Mouse (Mus musculus): ENCODE results near the gene Psmb3. TPM values are rescaled to one million over a fixed set of nuclear protein-coding genes. Genes with fewer than 3 reads are reported as not detected.

The Psmb3 gene
- polyA plus RNA-seq, 1 experiment from 2014 or later, result 545 TPM

- Histone ChIP-seq H3K9me3 (ENCODE audit: control insufficient read depth, low read length) (no peaks in the 10 kb centered on the region), H3K36me3 (ENCODE audit: control insufficient read depth, insufficient read depth, low read length) (peaks cover 22% of the 10 kb centered on the region), H3K27ac (ENCODE audit: low read depth, low read length) (no peak overlapping the region), H3K27me3 (ENCODE audit: control insufficient read depth, insufficient read depth, low read length) (no peaks in the 10 kb centered on the region), H3K4me1 (ENCODE audit: control insufficient read depth, insufficient read depth, low read length) (0 out of 2 replicates have a peak, but pooled peaks cover 2% of the 10 kb centered on the region), H3K9ac (ENCODE audit: low read length) (no peak overlapping the region), H3K4me2 (ENCODE audit: low read depth) (no peak overlapping the region), H3K4me3 (ENCODE audit: low read depth, low read length) (no peak overlapping the region)
- DNase-seq (ENCODE audit: low spot score) (no peak), ATAC-seq (ENCODE audit: insufficient read depth, low FRiP score, low TSS enrichment) (no peak)
- WGBS, result 94% methylated on average over 11 of the region's 11 CpGs
These were observed 30.1 kb upstream of the Psmb3 start for GRCm38 (mm10) chr11:97673148-97673547.

DNA sequence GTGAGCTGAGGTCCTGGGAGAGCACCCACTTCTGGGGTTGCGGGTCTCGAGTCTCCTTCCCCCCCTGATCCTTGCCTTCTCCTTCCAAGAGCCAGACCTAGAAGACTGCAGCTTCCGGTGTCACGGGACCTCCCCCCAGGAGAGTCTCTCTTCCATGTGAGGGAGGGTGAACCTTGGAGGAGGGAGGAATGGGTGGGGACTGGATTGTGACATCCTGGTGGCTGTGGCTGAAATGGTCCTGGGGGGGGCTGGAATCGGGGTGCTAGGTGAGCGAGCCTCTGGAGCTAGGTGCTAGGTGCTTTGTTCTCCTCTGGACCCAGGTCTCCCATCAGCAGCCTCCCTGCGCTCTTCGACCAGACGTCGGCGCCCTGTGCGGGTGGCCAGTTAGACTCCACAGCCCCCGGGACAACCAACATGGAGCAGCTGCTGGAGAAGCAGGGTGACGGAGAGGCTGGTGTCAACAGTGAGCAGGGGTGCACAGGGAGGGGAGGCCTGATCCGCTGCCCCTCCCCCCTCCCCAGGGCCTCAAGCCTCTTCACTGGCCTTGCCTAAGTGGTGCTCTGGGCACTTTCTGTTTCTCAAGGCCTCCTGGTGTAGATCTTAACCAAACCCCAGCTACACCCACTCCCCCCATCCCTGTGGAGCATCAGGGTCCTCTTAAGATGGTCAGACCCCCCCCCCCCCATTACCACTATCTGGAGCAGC is 27.0 kb upstream of the Psmb3 start:
- peaks cover 31% of the 10 kb centered on the region for H3K36me3 ChIP-seq (ENCODE audit: control insufficient read depth, insufficient read depth, low read length)
- WGBS, result 87% methylated on average over 14 of the region's 15 CpGs
- no peak for ATAC-seq (ENCODE audit: insufficient read depth, low FRiP score, low TSS enrichment)
- no peak for DNase-seq (ENCODE audit: low spot score)
- H3K27me3 ChIP-seq (ENCODE audit: control insufficient read depth, insufficient read depth, low read length), result no peaks in the 10 kb centered on the region
- H3K27ac ChIP-seq (ENCODE audit: low read depth, low read length), result no peak overlapping the region
- no peaks in the 10 kb centered on the region for H3K9me3 ChIP-seq (ENCODE audit: control insufficient read depth, low read length)
- H3K4me1 ChIP-seq (ENCODE audit: control insufficient read depth, insufficient read depth, low read length), result 0 out of 2 replicates have a peak, but pooled peaks cover 2% of the 10 kb centered on the region
- H3K4me3 ChIP-seq (ENCODE audit: low read depth, low read length), result no peak overlapping the region
- no peak overlapping the region for H3K4me2 ChIP-seq (ENCODE audit: low read depth)
- no peak overlapping the region for H3K9ac ChIP-seq (ENCODE audit: low read length)

DNA sequence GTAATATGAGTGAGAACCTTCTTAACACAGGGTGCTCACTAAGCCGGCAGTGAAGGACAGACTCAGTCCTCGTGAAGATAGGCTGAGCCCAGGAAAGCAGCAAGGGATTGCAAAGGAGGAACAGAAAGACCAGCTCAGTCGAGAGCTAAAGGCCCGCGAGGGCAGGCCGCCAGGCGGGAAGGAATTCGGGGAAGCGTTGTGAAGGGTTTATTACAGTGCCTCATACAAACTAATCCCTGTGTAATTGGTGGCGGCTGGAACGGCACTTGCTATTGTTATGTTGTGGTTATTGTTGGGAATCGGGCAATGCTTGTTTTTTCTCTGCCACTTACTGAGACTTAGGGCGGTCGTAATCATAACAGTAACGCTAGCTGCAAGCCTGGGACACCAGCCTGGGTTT is 25.8 kb upstream of the Psmb3 start:
- 45% methylated on average over 15 of the region's 15 CpGs for whole genome bisulfite sequencing
- no peak overlapping the region for H3K9ac ChIP-seq (ENCODE audit: low read length)
- H3K4me3 ChIP-seq (ENCODE audit: low read depth, low read length), result no peak overlapping the region
- DNase-seq (ENCODE audit: low spot score) (no peak), ATAC-seq (ENCODE audit: insufficient read depth, low FRiP score, low TSS enrichment) (no peak)
- H3K27me3 ChIP-seq (ENCODE audit: control insufficient read depth, insufficient read depth, low read length), result no peaks in the 10 kb centered on the region
- H3K4me1 ChIP-seq (ENCODE audit: control insufficient read depth, insufficient read depth, low read length), result 0 out of 2 replicates have a peak, but pooled peaks cover 2% of the 10 kb centered on the region
- H3K4me2 ChIP-seq (ENCODE audit: low read depth), result no peak overlapping the region
- H3K9me3 ChIP-seq (ENCODE audit: control insufficient read depth, low read length), result no peaks in the 10 kb centered on the region
- no peak overlapping the region for H3K27ac ChIP-seq (ENCODE audit: low read depth, low read length)
- H3K36me3 ChIP-seq (ENCODE audit: control insufficient read depth, insufficient read depth, low read length), result peaks cover 29% of the 10 kb centered on the region

- WGBS, result 63% methylated on average over 8 of the region's 8 CpGs
- Histone ChIP-seq H3K4me1 (ENCODE audit: control insufficient read depth, insufficient read depth, low read length) (0 out of 2 replicates have a peak, but pooled peaks cover 2% of the 10 kb centered on the region), H3K36me3 (ENCODE audit: control insufficient read depth, insufficient read depth, low read length) (peaks cover 29% of the 10 kb centered on the region), H3K27me3 (ENCODE audit: control insufficient read depth, insufficient read depth, low read length) (no peaks in the 10 kb centered on the region), H3K4me2 (ENCODE audit: low read depth) (no peak overlapping the region), H3K9ac (ENCODE audit: low read length) (no peak overlapping the region; the same call in 1 of the 2 replicates), H3K27ac (ENCODE audit: low read depth, low read length) (no peak overlapping the region), H3K9me3 (ENCODE audit: control insufficient read depth, low read length) (no peaks in the 10 kb centered on the region), H3K4me3 (ENCODE audit: low read depth, low read length) (no peak overlapping the region)
- ATAC-seq (ENCODE audit: insufficient read depth, low FRiP score, low TSS enrichment), result no peak
- DNase-seq (ENCODE audit: low spot score), result no peak
These were observed 25.4 kb upstream of the Psmb3 start for GRCm38 (mm10) chr11:97677842-97678241.

- Histone ChIP-seq H3K9me3 (ENCODE audit: control insufficient read depth, low read length) (no peaks in the 10 kb centered on the region), H3K27ac (ENCODE audit: low read depth, low read length) (no peak overlapping the region), H3K27me3 (ENCODE audit: control insufficient read depth, insufficient read depth, low read length) (no peaks in the 10 kb centered on the region), H3K9ac (ENCODE audit: low read length) (no peak overlapping the region; the same call in 1 of the 2 replicates), H3K4me1 (ENCODE audit: control insufficient read depth, insufficient read depth, low read length) (0 out of 2 replicates have a peak, but pooled peaks cover 2% of the 10 kb centered on the region), H3K4me3 (ENCODE audit: low read depth, low read length) (no peak overlapping the region), H3K36me3 (ENCODE audit: control insufficient read depth, insufficient read depth, low read length) (peaks cover 28% of the 10 kb centered on the region), H3K4me2 (ENCODE audit: low read depth) (no peak overlapping the region)
- DNase-seq (ENCODE audit: low spot score) (no peak), ATAC-seq (ENCODE audit: insufficient read depth, low FRiP score, low TSS enrichment) (no peak)
- 90% methylated on average over 12 of the region's 15 CpGs for WGBS
These were observed 24.9 kb upstream of the Psmb3 start for GRCm38 (mm10) chr11:97678301-97678700.

GRCm38 (mm10) chr11:97680430-97680829 is 22.8 kb upstream of the Psmb3 start:
- Histone ChIP-seq H3K9me3 (ENCODE audit: control insufficient read depth, low read length) (no peaks in the 10 kb centered on the region), H3K27me3 (ENCODE audit: control insufficient read depth, insufficient read depth, low read length) (no peaks in the 10 kb centered on the region), H3K27ac (ENCODE audit: low read depth, low read length) (no peak overlapping the region), H3K36me3 (ENCODE audit: control insufficient read depth, insufficient read depth, low read length) (peaks cover 16% of the 10 kb centered on the region), H3K9ac (ENCODE audit: low read length) (no peak overlapping the region), H3K4me3 (ENCODE audit: low read depth, low read length) (no peak overlapping the region), H3K4me1 (ENCODE audit: control insufficient read depth, insufficient read depth, low read length) (peaks cover 4% of the 10 kb centered on the region; the same call in 1 of the 2 replicates), H3K4me2 (ENCODE audit: low read depth) (no peak overlapping the region)
- DNase-seq (ENCODE audit: low spot score) (no peak), ATAC-seq (ENCODE audit: insufficient read depth, low FRiP score, low TSS enrichment) (no peak)
- WGBS, result 80% methylated on average over 12 of the region's 12 CpGs

- no peak overlapping the region for H3K4me3 ChIP-seq (ENCODE audit: low read depth, low read length)
- peaks cover 13% of the 10 kb centered on the region for H3K36me3 ChIP-seq (ENCODE audit: control insufficient read depth, insufficient read depth, low read length)
- H3K9ac ChIP-seq (ENCODE audit: low read length), result no peak overlapping the region
- ATAC-seq (ENCODE audit: insufficient read depth, low FRiP score, low TSS enrichment) (no peak), DNase-seq (ENCODE audit: low spot score) (no peak)
- WGBS, result 81% methylated on average over 6 of the region's 6 CpGs
- no peaks in the 10 kb centered on the region for H3K27me3 ChIP-seq (ENCODE audit: control insufficient read depth, insufficient read depth, low read length)
- no peak overlapping the region for H3K4me2 ChIP-seq (ENCODE audit: low read depth)
- no peaks in the 10 kb centered on the region for H3K9me3 ChIP-seq (ENCODE audit: control insufficient read depth, low read length)
- no peak overlapping the region for H3K27ac ChIP-seq (ENCODE audit: low read depth, low read length)
- peaks cover 8% of the 10 kb centered on the region; the same call in 1 of the 2 replicates for H3K4me1 ChIP-seq (ENCODE audit: control insufficient read depth, insufficient read depth, low read length)
These were observed 20.6 kb upstream of the Psmb3 start for GRCm38 (mm10) chr11:97682504-97683055.

GRCm38 (mm10) chr11:97684063-97684680 is 19.0 kb upstream of the Psmb3 start:
- no peak for ATAC-seq (ENCODE audit: insufficient read depth, low FRiP score, low TSS enrichment)
- no peaks in the 10 kb centered on the region for H3K9me3 ChIP-seq (ENCODE audit: control insufficient read depth, low read length)
- no peak for DNase-seq (ENCODE audit: low spot score)
- peaks cover 8% of the 10 kb centered on the region; the same call in 1 of the 2 replicates for H3K4me1 ChIP-seq (ENCODE audit: control insufficient read depth, insufficient read depth, low read length)
- no peaks in the 10 kb centered on the region for H3K27me3 ChIP-seq (ENCODE audit: control insufficient read depth, insufficient read depth, low read length)
- H3K27ac ChIP-seq (ENCODE audit: low read depth, low read length), result no peak overlapping the region
- H3K4me2 ChIP-seq (ENCODE audit: low read depth), result no peak overlapping the region
- 79% methylated on average over 6 of the region's 6 CpGs for WGBS
- H3K9ac ChIP-seq (ENCODE audit: low read length), result no peak overlapping the region
- H3K4me3 ChIP-seq (ENCODE audit: low read depth, low read length), result no peak overlapping the region
- H3K36me3 ChIP-seq (ENCODE audit: control insufficient read depth, insufficient read depth, low read length), result peaks cover 10% of the 10 kb centered on the region

All from neural tube, embryonic 11.5 days (tissue).